Mouse (Mus musculus) heart, adult 2 months (tissue): ENCODE results near the gene Actl7a. TPM values are rescaled to one million over a fixed set of nuclear protein-coding genes. Genes with fewer than 3 reads are reported as not detected.

Experiments
- DNase-seq, 2 experiments: peaks; one replicate each; pipeline ENCODE4 v3.0.0; 2021
- H3K27ac ChIP-seq: fragments of 200-600 bp; 2 replicates; pipeline ENCODE4 v1.8.1; 2022
- H3K27me3 ChIP-seq: fragments of 200-500 bp; 2 replicates; pipeline ENCODE4 v1.6.1; 2012; ENCODE audit warnings: mild to moderate bottlenecking, low read length, inconsistent platforms, mixed read lengths; ENCODE audit not compliant: control insufficient read depth, insufficient read depth
- H3K36me3 ChIP-seq: fragments of 200-500 bp; 2 replicates; pipeline ENCODE4 v1.6.1; 2012; ENCODE audit warnings: low read length, inconsistent platforms; ENCODE audit not compliant: control insufficient read depth, insufficient read depth
- H3K4me1 ChIP-seq: fragments of 200-500 bp; 2 replicates; pipeline ENCODE4 v1.6.1; 2011; ENCODE audit warnings: low read length; ENCODE audit not compliant: control insufficient read depth, insufficient read depth
- H3K4me3 ChIP-seq: fragments of 200-600 bp; 2 replicates; pipeline ENCODE4 v1.8.1; 2022
- H3K79me2 ChIP-seq: fragments of 200-500 bp; replicated peaks from 2 replicates; pipeline ENCODE4 v1.6.1; 2012; ENCODE audit warnings: mild to moderate bottlenecking, inconsistent platforms, low read length, moderate library complexity, mixed read lengths; ENCODE audit not compliant: control insufficient read depth, insufficient read depth
- H3K9ac ChIP-seq: fragments of 200-500 bp; 2 replicates; pipeline ENCODE4 v1.6.1; 2012; ENCODE audit warnings: low read depth, mild to moderate bottlenecking, control low read depth, inconsistent platforms, low read length, mixed read lengths
- CTCF ChIP-seq: fragments of 200-600 bp; IDR thresholded peaks from 2 replicates; pipeline ENCODE4 v1.8.1; 2022; ENCODE audit warnings: antibody characterized with exemption, mild to moderate bottlenecking, moderate library complexity
- EP300 ChIP-seq: fragments of 200-500 bp; IDR thresholded peaks from 2 replicates; pipeline ENCODE4 v1.6.1; 2011; ENCODE audit warnings: low read depth, low read length, control low read depth; ENCODE audit not compliant: insufficient read depth
- POLR2A ChIP-seq: fragments of 200-500 bp; IDR thresholded peaks from 2 replicates; pipeline ENCODE4 v1.6.1; 2011; ENCODE audit warnings: mild to moderate bottlenecking, low read depth, low read length, control low read depth; ENCODE audit not compliant: insufficient read depth
- WGBS: fragments of 180-500 bp; shearing (Covaris S2); methylation state at CpG from one replicate; pipeline ENCODE4 v1.1.7; 2018; 5-methylcytosine and 5-hydroxymethylcytosine counted together
- intact Hi-C: fragments of 180-260 bp; cut with DNase I; formaldehyde crosslinking; loops from one replicate; pipeline ENCODE4 v1.15.1; 2025
- polyA plus RNA-seq: library from polyadenylated mRNA; depleted of rRNA; stranded (reverse); fragments of >200 nt; gene quantifications from 2 replicates; pipeline ENCODE4 v1.2.3, GENCODE M21; 2012
- total RNA-seq, 2 experiments: library from RNA; stranded (reverse); gene quantifications; 2 replicates each; pipeline ENCODE4 v1.2.3; 2021

Actl7a gene
- total and polyA plus RNA-seq, 3 experiments, result 0.37 TPM; not detected in 2

DNA sequence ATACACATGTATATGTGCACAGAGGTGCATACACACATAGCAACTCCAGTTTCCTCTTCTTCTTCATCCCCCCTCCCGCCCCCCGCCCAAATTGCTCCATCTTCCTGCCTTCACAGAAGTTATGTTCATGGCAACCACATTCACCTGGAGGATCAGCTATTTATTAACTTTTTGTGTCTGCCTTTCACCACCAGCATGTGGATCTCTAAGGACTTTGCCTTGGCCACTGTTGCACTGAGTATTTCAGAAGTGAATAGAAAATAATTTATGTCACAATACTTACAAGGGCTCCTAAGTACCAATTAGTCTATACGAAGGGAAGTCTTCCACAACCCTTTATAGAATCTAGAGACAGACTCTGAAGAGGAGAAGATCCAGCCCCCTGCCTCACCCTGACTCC, 25.3 kb upstream of the Actl7a start:
- Histone ChIP-seq H3K36me3 (no peaks in the 10 kb centered on the region), H3K27me3 (no peaks in the 10 kb centered on the region), H3K4me3 (no peak overlapping the region), H3K27ac (no peak overlapping the region), H3K79me2 (no peaks in the 10 kb centered on the region), H3K4me1 (peaks cover 1% of the 10 kb centered on the region; the same call in 1 of the 2 replicates), H3K9ac (no peak overlapping the region)
- intact Hi-C loops, result no loop called here
- DNase-seq, result no peak
- WGBS, result 91% methylated on average over 3 of the region's 3 CpGs
- no peak for TF ChIP-seq CTCF

- WGBS, result 55% methylated on average over 12 of the region's 12 CpGs
- H3K27me3 ChIP-seq, result no peaks in the 10 kb centered on the region
- intact Hi-C loops, result no loop called here
- DNase-seq, result no peak
- no peaks in the 10 kb centered on the region for H3K79me2 ChIP-seq
- H3K4me1 ChIP-seq, result peaks cover 1% of the 10 kb centered on the region; the same call in 1 of the 2 replicates
- H3K9ac ChIP-seq, result no peak overlapping the region
- no peak for TF ChIP-seq EP300
- no peak for TF ChIP-seq CTCF
- TF ChIP-seq POLR2A, result no peak
- H3K27ac ChIP-seq, result peak overlapping the region; percentile 73
- no peak overlapping the region for H3K4me3 ChIP-seq
- no peaks in the 10 kb centered on the region for H3K36me3 ChIP-seq
Measured at GRCm38 (mm10) chr4:56718573-56719442, 24.4 kb upstream of the Actl7a start.

- Histone ChIP-seq H3K4me1 (peaks cover 1% of the 10 kb centered on the region; the same call in 1 of the 2 replicates), H3K9ac (no peak overlapping the region), H3K27ac (peak overlapping the region; percentile 73), H3K79me2 (no peaks in the 10 kb centered on the region), H3K36me3 (no peaks in the 10 kb centered on the region), H3K27me3 (no peaks in the 10 kb centered on the region), H3K4me3 (no peak overlapping the region)
- TF ChIP-seq EP300, result 0 out of 2 replicates have a peak, but pooled peaks have one; percentile 26
- no peak for TF ChIP-seq CTCF
- TF ChIP-seq POLR2A, result peak; percentile 43; the same call in 1 of the 2 replicates
- WGBS, result 28% methylated on average over 9 of the region's 9 CpGs
- intact Hi-C loops, result no loop called here
- DNase-seq, result no peak
Measured at GRCm38 (mm10) chr4:56719456-56719855, 23.8 kb upstream of the Actl7a start.

GRCm38 (mm10) chr4:56720403-56720802, 22.8 kb upstream of the Actl7a start:
- intact Hi-C loops, result no loop called here
- H3K4me1 ChIP-seq, result peaks cover 1% of the 10 kb centered on the region; the same call in 1 of the 2 replicates
- peak overlapping the region; percentile 56 for H3K27ac ChIP-seq
- TF ChIP-seq POLR2A, result no peak
- no peak for TF ChIP-seq EP300
- no peak for TF ChIP-seq CTCF
- no peak overlapping the region for H3K4me3 ChIP-seq
- WGBS, result 35% methylated on average over 9 of the region's 9 CpGs
- H3K79me2 ChIP-seq, result no peaks in the 10 kb centered on the region
- H3K36me3 ChIP-seq, result no peaks in the 10 kb centered on the region
- H3K27me3 ChIP-seq, result no peaks in the 10 kb centered on the region
- DNase-seq, result no peak
- H3K9ac ChIP-seq, result no peak overlapping the region

GRCm38 (mm10) chr4:56721469-56721868, 21.7 kb upstream of the Actl7a start:
- no peak for DNase-seq
- H3K27me3 ChIP-seq, result no peaks in the 10 kb centered on the region

GRCm38 (mm10) chr4:56722346-56722745, 20.9 kb upstream of the Actl7a start:
- intact Hi-C loops, result no loop called here
- Histone ChIP-seq H3K27ac (no peak overlapping the region), H3K9ac (no peak overlapping the region), H3K4me3 (no peak overlapping the region), H3K27me3 (no peaks in the 10 kb centered on the region), H3K79me2 (no peaks in the 10 kb centered on the region), H3K4me1 (peaks cover 1% of the 10 kb centered on the region; the same call in 1 of the 2 replicates), H3K36me3 (no peaks in the 10 kb centered on the region)
- TF ChIP-seq CTCF (no peak), EP300 (no peak), POLR2A (no peak)
- no peak for DNase-seq
- WGBS, result 53% methylated on average over 6 of the region's 6 CpGs

More at GRCm38 (mm10) chr4:56721469-56721868, 21.7 kb upstream of the Actl7a start:
- H3K4me1 ChIP-seq, result peaks cover 1% of the 10 kb centered on the region; the same call in 1 of the 2 replicates
- TF ChIP-seq CTCF (peak; percentile 66), POLR2A (no peak), EP300 (no peak)
- WGBS, result 34% methylated on average over 3 of the region's 3 CpGs
- H3K79me2 ChIP-seq, result no peaks in the 10 kb centered on the region
- intact Hi-C loops, result no loop called here
- H3K36me3 ChIP-seq, result no peaks in the 10 kb centered on the region
- no peak overlapping the region for H3K4me3 ChIP-seq
- H3K9ac ChIP-seq, result no peak overlapping the region
- H3K27ac ChIP-seq, result no peak overlapping the region
